Mouse (Mus musculus) heart, postnatal 0 days (tissue): ENCODE measurements around the gene Naglu. TPM values are rescaled to one million over a fixed set of nuclear protein-coding genes. Genes with fewer than 3 reads are reported as not detected.
A peak's percentile ranks its signal among the peaks of the same experiment; 100 is the strongest.

Experiments used
- ATAC-seq: fragments of 200-750 bp; cut with Nextera tagmentation; 2 replicates; pipeline ENCODE4 v1.8.0; 2017; ENCODE audit warnings: low read depth, moderate number of reproducible peaks, moderate library complexity; ENCODE audit not compliant: insufficient read depth
- DNase-seq: peaks from one replicate; pipeline ENCODE4 v3.0.0-alpha.2; 2016; ENCODE audit warnings: low spot score
- H3K27ac ChIP-seq: fragments of 300-500 bp; sonication (generic); 2 replicates; pipeline ENCODE4 v1.5.1; 2014; ENCODE audit warnings: low read depth, mild to moderate bottlenecking
- H3K27me3 ChIP-seq: fragments of 300-500 bp; sonication (generic); 2 replicates; pipeline ENCODE4 v1.6.1; 2014; ENCODE audit warnings: low read length, mixed read lengths; ENCODE audit not compliant: control insufficient read depth, insufficient read depth
- H3K36me3 ChIP-seq: fragments of 300-500 bp; sonication (generic); replicated peaks from 2 replicates; pipeline ENCODE4 v1.6.1; 2014; ENCODE audit warnings: low read length, mixed read lengths; ENCODE audit not compliant: control insufficient read depth, insufficient read depth
- H3K4me1 ChIP-seq: fragments of 300-500 bp; sonication (generic); 2 replicates; pipeline ENCODE4 v1.6.1; 2014; ENCODE audit warnings: antibody characterized with exemption; ENCODE audit not compliant: control insufficient read depth, insufficient read depth
- H3K4me2 ChIP-seq: fragments of 300-500 bp; sonication (generic); 2 replicates; pipeline ENCODE4 v1.6.1; 2014; ENCODE audit warnings: low read depth, mild to moderate bottlenecking, low read length, moderate library complexity
- H3K4me3 ChIP-seq: fragments of 300-500 bp; sonication (generic); 2 replicates; pipeline ENCODE4 v1.5.1; 2014; ENCODE audit warnings: low read depth, low read length
- H3K9ac ChIP-seq: fragments of 300-500 bp; sonication (generic); replicated peaks from 2 replicates; pipeline ENCODE4 v1.6.1; 2014; ENCODE audit warnings: low read depth, low read length, mixed read lengths
- H3K9me3 ChIP-seq: fragments of 300-500 bp; sonication (generic); replicated peaks from 2 replicates; pipeline ENCODE4 v1.6.1; 2016; ENCODE audit warnings: low read length; ENCODE audit not compliant: control insufficient read depth
- CTCF ChIP-seq: IDR thresholded peaks from 2 replicates; pipeline ENCODE4 v1.5.1; 2016; ENCODE audit warnings: antibody characterized with exemption, control low read depth, low read depth
- EP300 ChIP-seq: IDR thresholded peaks from 2 replicates; pipeline ENCODE4 v1.6.1; 2016; ENCODE audit warnings: antibody characterized with exemption, low read depth
- WGBS: fragments of 180-500 bp; shearing (Covaris S2); extraction: QIAGEN DNeasy Blood & Tissue Kit; methylation state at CpG from one replicate; pipeline ENCODE4 v1.1.7; 2014; 5-methylcytosine and 5-hydroxymethylcytosine counted together
- polyA plus RNA-seq: library from polyadenylated mRNA; unstranded; fragments of >200 nt; fragmentation: Nextera tagmentation; extraction: Ambion mirVana; gene quantifications from 2 replicates; pipeline ENCODE4 v1.2.1, GENCODE M21; 2015
- total RNA-seq: library from RNA; depleted of rRNA; stranded (reverse); fragments of >200 nt; gene quantifications from 2 replicates; pipeline ENCODE4 v1.2.3, GENCODE M21; 2014; ENCODE audit warnings: low replicate concordance

Gene Naglu
- total and polyA plus RNA-seq, 2 experiments from 2014 or later, result 10.3 to 15.8 TPM

GRCm38 (mm10) chr11:101079746-101080145 is 9.9 kb downstream of the Naglu start:
- Histone ChIP-seq H3K4me3 (peak overlapping the region; percentile 19), H3K27me3 (peaks cover 38% of the 10 kb centered on the region), H3K4me2 (peak overlapping the region; percentile 3; the same call in 1 of the 2 replicates), H3K36me3 (peaks cover 6% of the 10 kb centered on the region; the same call in 1 of the 2 replicates), H3K9ac (no peak overlapping the region), H3K27ac (no peak overlapping the region), H3K4me1 (peaks cover 9% of the 10 kb centered on the region; the same call in 1 of the 2 replicates), H3K9me3 (no peaks in the 10 kb centered on the region)
- no peak for ATAC-seq
- TF ChIP-seq EP300 (no peak), CTCF (no peak)
- DNase-seq, result no peak
- 6% methylated on average over 27 of the region's 27 CpGs for WGBS

GRCm38 (mm10) chr11:101080421-101080820 is 10.6 kb downstream of the Naglu start:
- Histone ChIP-seq H3K9ac (no peak overlapping the region), H3K4me1 (peaks cover 9% of the 10 kb centered on the region; the same call in 1 of the 2 replicates), H3K27ac (no peak overlapping the region), H3K9me3 (no peaks in the 10 kb centered on the region), H3K4me2 (no peak overlapping the region), H3K36me3 (peaks cover 11% of the 10 kb centered on the region; the same call in 1 of the 2 replicates), H3K27me3 (peaks cover 38% of the 10 kb centered on the region), H3K4me3 (no peak overlapping the region)
- 78% methylated on average over 5 of the region's 5 CpGs for WGBS
- ATAC-seq (no peak), DNase-seq (no peak)
- TF ChIP-seq CTCF (no peak), EP300 (no peak)

- Histone ChIP-seq H3K27me3 (peaks cover 38% of the 10 kb centered on the region), H3K9me3 (no peaks in the 10 kb centered on the region), H3K27ac (peak overlapping the region; percentile 94), H3K4me3 (peak overlapping the region; percentile 81), H3K4me2 (peak overlapping the region; percentile 95), H3K9ac (peak overlapping the region; percentile 43), H3K36me3 (peaks cover 7% of the 10 kb centered on the region; the same call in 1 of the 2 replicates), H3K4me1 (peaks cover 17% of the 10 kb centered on the region)
- ATAC-seq (no peak), DNase-seq (no peak)
- WGBS, result 7% methylated on average over 10 of the region's 10 CpGs
- TF ChIP-seq EP300 (no peak), CTCF (no peak)
Measured at GRCm38 (mm10) chr11:101081659-101082058, 11.8 kb downstream of the Naglu start.

- DNase-seq (peak; percentile 92), ATAC-seq (peak; percentile 87)
- TF ChIP-seq EP300, result 0 out of 2 replicates have a peak, but pooled peaks have one; percentile 53
- TF ChIP-seq CTCF, result peak; percentile 33
- H3K27ac ChIP-seq, result peak within 1 kb of the TSS; percentile 94
- peaks cover 38% of the 10 kb centered on the region for H3K27me3 ChIP-seq
- H3K4me1 ChIP-seq, result peaks cover 17% of the 10 kb centered on the region
- H3K4me2 ChIP-seq, result peak within 1 kb of the TSS; percentile 95
- WGBS, result under 1% methylated on average over 51 of the region's 51 CpGs
- H3K9ac ChIP-seq, result peak within 1 kb of the TSS; percentile 87
- H3K4me3 ChIP-seq, result peak within 1 kb of the TSS; percentile 81
- H3K36me3 ChIP-seq, result peaks cover 6% of the 10 kb centered on the region; the same call in 1 of the 2 replicates
- H3K9me3 ChIP-seq, result no peaks in the 10 kb centered on the region
Measured at GRCm38 (mm10) chr11:101082208-101083082, 12.6 kb downstream of the Naglu start, which contains the start of gene Coasy. Coasy (plus strand) TSS chr11:101082565.

GRCm38 (mm10) chr11:101083083-101083697 is 13.4 kb downstream of the Naglu start:
- peaks cover 24% of the 10 kb centered on the region for H3K4me1 ChIP-seq
- ATAC-seq (no peak; the same call in 1 of the 2 replicates), DNase-seq (no peak)

More at GRCm38 (mm10) chr11:101083083-101083697, 13.4 kb downstream of the Naglu start:
- 33% methylated on average over 19 of the region's 19 CpGs for WGBS
- Histone ChIP-seq H3K4me2 (peak overlapping the region; percentile 95), H3K27me3 (peaks cover 32% of the 10 kb centered on the region), H3K36me3 (peaks cover 6% of the 10 kb centered on the region; the same call in 1 of the 2 replicates), H3K4me3 (peak overlapping the region; percentile 81), H3K9me3 (no peaks in the 10 kb centered on the region), H3K9ac (peak overlapping the region; percentile 87), H3K27ac (peak overlapping the region; percentile 94)
- TF ChIP-seq CTCF (no peak), EP300 (no peak)
